Mouse (Mus musculus): ENCODE results near the gene Zfp512.
A peak's percentile ranks its signal among the peaks of the same experiment; 100 is the strongest.

- peak; percentile 56 for TF ChIP-seq CTCF (IDR thresholded peaks at IDR 0.05; ENCODE audit: low read depth, low read length)
- TF ChIP-seq POLR2A (IDR thresholded peaks at IDR 0.05; ENCODE audit: extremely low read depth, insufficient read depth, low read length) = no peak
Measured at GRCm38 (mm10) chr5:31470334-31470733, 18.1 kb downstream of the Zfp512 start.
